Mouse (Mus musculus): ENCODE data around the gene Chmp2a.

DNA sequence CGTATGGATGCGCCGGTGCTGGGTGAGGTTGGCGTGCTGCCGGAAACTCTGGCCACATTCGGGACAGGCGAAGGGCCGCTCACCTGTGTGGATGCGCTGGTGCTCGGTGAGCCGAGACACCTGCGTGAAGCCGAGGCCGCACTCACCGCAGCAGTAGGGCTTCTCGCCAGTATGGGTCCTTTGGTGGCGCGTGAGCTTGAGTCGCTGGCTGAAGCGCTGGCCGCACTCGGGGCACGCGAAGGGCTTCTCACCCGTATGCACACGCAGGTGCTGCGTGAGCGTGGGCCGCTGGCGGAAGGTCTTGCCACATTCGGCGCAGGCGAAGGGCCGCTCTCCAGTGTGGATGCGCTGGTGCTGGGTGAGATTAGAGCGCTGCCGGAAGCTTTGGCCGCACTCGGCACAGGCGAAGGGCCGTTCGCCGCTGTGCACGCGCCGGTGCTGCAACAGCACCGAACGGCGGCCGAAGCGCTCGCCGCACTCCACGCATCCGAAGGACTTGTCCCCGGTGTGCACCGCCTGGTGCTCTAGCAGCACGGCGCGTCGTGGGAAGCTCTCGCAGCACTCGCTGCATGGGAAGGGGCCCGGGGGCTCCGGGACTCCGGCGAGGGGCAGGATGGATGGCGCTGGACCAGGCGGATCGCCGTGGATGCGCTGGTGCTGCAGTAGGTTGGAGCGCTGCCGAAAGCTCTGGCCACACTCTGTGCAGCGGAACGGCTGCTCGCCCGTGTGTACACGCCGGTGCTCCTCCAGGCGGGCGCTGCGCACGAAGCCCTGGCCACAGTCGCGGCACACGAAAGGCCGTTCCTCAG lies 9.0 kb upstream of the Chmp2a start:
- TF ChIP-seq CTCF (IDR thresholded peaks at IDR 0.05; ENCODE audit: borderline replicate concordance, insufficient read depth, low read length), result no peak
- no peak for TF ChIP-seq POLR2A (IDR thresholded peaks at IDR 0.05; ENCODE audit: low read depth, low read length)

Data from embryonic fibroblast, embryonic 13.5 days (primary cell).